Mouse (Mus musculus): ENCODE data around the gene Spcs1. TPM values are rescaled to one million over a fixed set of nuclear protein-coding genes. Genes with fewer than 3 reads are reported as not detected.
A peak's percentile ranks its signal among the peaks of the same experiment; 100 is the strongest.

Spcs1 gene
- polyA plus RNA-seq (2015; fragmentation: Nextera tagmentation; extraction: Ambion mirVana) = 293 and 296 TPM in 2 replicates

- H3K4me2 ChIP-seq (replicated peaks) = peak within 1 kb of the TSS; percentile 83
- under 1% methylated on average over 83 of the region's 84 CpGs for WGBS
- no peaks in the 10 kb centered on the region for H3K27me3 ChIP-seq
- no peaks in the 10 kb centered on the region for H3K9me3 ChIP-seq
- peak; percentile 96 for ATAC-seq
- H3K27ac ChIP-seq = peak within 1 kb of the TSS; percentile 94
- peak within 1 kb of the TSS; percentile 96 for H3K4me3 ChIP-seq (replicated peaks)
- peaks cover 24% of the 10 kb centered on the region for H3K36me3 ChIP-seq
- H3K9ac ChIP-seq (replicated peaks) = peak within 1 kb of the TSS; percentile 94
- peaks cover 23% of the 10 kb centered on the region for H3K4me1 ChIP-seq (replicated peaks)
Measured at GRCm38 (mm10) chr14:31001307-31002205, at the start of gene Spcs1, which contains the start of gene Glt8d1. Gene Spcs1, minus strand, starts transcription at chr14:31001672. Gene Glt8d1, plus strand, starts transcription at chr14:31001400.

GRCm38 (mm10) chr14:31045817-31046216 lies 44.3 kb upstream of the Spcs1 start:
- Histone ChIP-seq H3K4me1 (replicated peaks) (no peaks in the 10 kb centered on the region), H3K4me2 (replicated peaks) (no peak overlapping the region), H3K27me3 (no peaks in the 10 kb centered on the region), H3K36me3 (peaks cover 72% of the 10 kb centered on the region), H3K9ac (replicated peaks) (no peak overlapping the region), H3K4me3 (replicated peaks) (no peak overlapping the region), H3K9me3 (no peaks in the 10 kb centered on the region), H3K27ac (no peak overlapping the region)
- WGBS = 96% methylated on average over 1 of the region's 1 CpGs
- no peak for ATAC-seq

GRCm38 (mm10) chr14:31045296-31045695 lies 43.8 kb upstream of the Spcs1 start:
- H3K4me1 ChIP-seq (replicated peaks) = no peaks in the 10 kb centered on the region
- peaks cover 69% of the 10 kb centered on the region for H3K36me3 ChIP-seq
- no peak overlapping the region for H3K27ac ChIP-seq
- H3K9ac ChIP-seq (replicated peaks) = no peak overlapping the region
- no peak overlapping the region for H3K4me3 ChIP-seq (replicated peaks)
- no peaks in the 10 kb centered on the region for H3K27me3 ChIP-seq
- WGBS = 96% methylated on average over 5 of the region's 5 CpGs
- H3K4me2 ChIP-seq (replicated peaks) = no peak overlapping the region
- ATAC-seq = no peak
- H3K9me3 ChIP-seq = no peaks in the 10 kb centered on the region

GRCm38 (mm10) chr14:31025785-31026184 lies 24.3 kb upstream of the Spcs1 start:
- peaks cover 65% of the 10 kb centered on the region for H3K36me3 ChIP-seq
- WGBS = 86% methylated on average over 3 of the region's 3 CpGs

GRCm38 (mm10) chr14:31022579-31022978 lies 21.1 kb upstream of the Spcs1 start:
- no peak overlapping the region for H3K9ac ChIP-seq (replicated peaks)
- no peak overlapping the region for H3K4me3 ChIP-seq (replicated peaks)
- H3K27ac ChIP-seq = no peak overlapping the region
- peaks cover 43% of the 10 kb centered on the region for H3K36me3 ChIP-seq
- WGBS = 56% methylated on average over 1 of the region's 1 CpGs
- H3K27me3 ChIP-seq = no peaks in the 10 kb centered on the region
- H3K4me2 ChIP-seq (replicated peaks) = no peak overlapping the region
- ATAC-seq = no peak
- peaks cover 36% of the 10 kb centered on the region for H3K4me1 ChIP-seq (replicated peaks)
- no peaks in the 10 kb centered on the region for H3K9me3 ChIP-seq

More at GRCm38 (mm10) chr14:31025785-31026184, 24.3 kb upstream of the Spcs1 start:
- Histone ChIP-seq H3K4me1 (replicated peaks) (peaks cover 17% of the 10 kb centered on the region), H3K9me3 (no peaks in the 10 kb centered on the region), H3K4me3 (replicated peaks) (no peak overlapping the region), H3K27ac (no peak overlapping the region), H3K9ac (replicated peaks) (no peak overlapping the region), H3K4me2 (replicated peaks) (no peak overlapping the region), H3K27me3 (no peaks in the 10 kb centered on the region)
- no peak for ATAC-seq

- H3K4me3 ChIP-seq (replicated peaks) = peak overlapping the region; percentile 85
- peaks cover 42% of the 10 kb centered on the region for H3K4me1 ChIP-seq (replicated peaks)
- peak overlapping the region; percentile 96 for H3K4me2 ChIP-seq (replicated peaks)
- no peaks in the 10 kb centered on the region for H3K27me3 ChIP-seq
- no peaks in the 10 kb centered on the region for H3K9me3 ChIP-seq
- peak overlapping the region; percentile 99 for H3K27ac ChIP-seq
- H3K9ac ChIP-seq (replicated peaks) = peak overlapping the region; percentile 91
- H3K36me3 ChIP-seq = peaks cover 43% of the 10 kb centered on the region
- peak; percentile 95 for ATAC-seq
- WGBS = 6% methylated on average over 40 of the region's 56 CpGs
Measured at GRCm38 (mm10) chr14:31019331-31020205, 18.1 kb upstream of the Spcs1 start.

- peak within 1 kb of the TSS; percentile 91 for H3K9ac ChIP-seq (replicated peaks)
- H3K4me2 ChIP-seq (replicated peaks) = peak within 1 kb of the TSS; percentile 96
- peaks cover 44% of the 10 kb centered on the region for H3K36me3 ChIP-seq
- under 1% methylated on average over 45 of the region's 53 CpGs for WGBS
- H3K4me1 ChIP-seq (replicated peaks) = peaks cover 42% of the 10 kb centered on the region
- peak within 1 kb of the TSS; percentile 85 for H3K4me3 ChIP-seq (replicated peaks)
- ATAC-seq = peak; percentile 96
- H3K9me3 ChIP-seq = no peaks in the 10 kb centered on the region
- peak within 1 kb of the TSS; percentile 99 for H3K27ac ChIP-seq
- no peaks in the 10 kb centered on the region for H3K27me3 ChIP-seq
Measured at GRCm38 (mm10) chr14:31018860-31019291, 17.4 kb upstream of the Spcs1 start, which contains the start of the genes Pbrm1 and Gnl3. Gene Pbrm1, plus strand, starts transcription at chr14:31019138. Gene Gnl3, minus strand, starts transcription at chr14:31019152.

- peak overlapping the region; percentile 85 for H3K4me3 ChIP-seq (replicated peaks)
- H3K4me2 ChIP-seq (replicated peaks) = peak overlapping the region; percentile 96
- no peaks in the 10 kb centered on the region for H3K9me3 ChIP-seq
- H3K4me1 ChIP-seq (replicated peaks) = peaks cover 41% of the 10 kb centered on the region
- peak overlapping the region; percentile 91 for H3K9ac ChIP-seq (replicated peaks)
- no peak for ATAC-seq
- H3K27ac ChIP-seq = no peak overlapping the region
- WGBS = 0% methylated on average over 2 of the region's 2 CpGs
- H3K27me3 ChIP-seq = no peaks in the 10 kb centered on the region
- H3K36me3 ChIP-seq = peaks cover 50% of the 10 kb centered on the region
Measured at GRCm38 (mm10) chr14:31017854-31018253, 16.4 kb upstream of the Spcs1 start.

GRCm38 (mm10) chr14:31016063-31016462 lies 14.6 kb upstream of the Spcs1 start:
- Histone ChIP-seq H3K4me2 (replicated peaks) (no peak overlapping the region), H3K27ac (no peak overlapping the region), H3K27me3 (no peaks in the 10 kb centered on the region), H3K4me1 (replicated peaks) (peaks cover 27% of the 10 kb centered on the region), H3K4me3 (replicated peaks) (no peak overlapping the region), H3K9ac (replicated peaks) (no peak overlapping the region), H3K36me3 (peaks cover 61% of the 10 kb centered on the region), H3K9me3 (no peaks in the 10 kb centered on the region)
- 91% methylated on average over 1 of the region's 1 CpGs for WGBS
- no peak for ATAC-seq

GRCm38 (mm10) chr14:31013928-31014327 lies 12.5 kb upstream of the Spcs1 start:
- no peak for ATAC-seq
- Histone ChIP-seq H3K9ac (replicated peaks) (no peak overlapping the region), H3K9me3 (no peaks in the 10 kb centered on the region), H3K4me3 (replicated peaks) (no peak overlapping the region), H3K4me2 (replicated peaks) (no peak overlapping the region), H3K4me1 (replicated peaks) (peaks cover 15% of the 10 kb centered on the region), H3K36me3 (peaks cover 81% of the 10 kb centered on the region), H3K27me3 (no peaks in the 10 kb centered on the region), H3K27ac (no peak overlapping the region)
- WGBS = 96% methylated on average over 2 of the region's 2 CpGs

GRCm38 (mm10) chr14:31011588-31011987 lies 10.1 kb upstream of the Spcs1 start:
- H3K36me3 ChIP-seq = peaks cover 93% of the 10 kb centered on the region
- WGBS = 96% methylated on average over 3 of the region's 3 CpGs
- no peak overlapping the region for H3K27ac ChIP-seq
- H3K9me3 ChIP-seq = no peaks in the 10 kb centered on the region
- H3K4me2 ChIP-seq (replicated peaks) = no peak overlapping the region
- no peak overlapping the region for H3K9ac ChIP-seq (replicated peaks)
- no peak for ATAC-seq
- no peaks in the 10 kb centered on the region for H3K4me1 ChIP-seq (replicated peaks)
- H3K4me3 ChIP-seq (replicated peaks) = no peak overlapping the region
- no peaks in the 10 kb centered on the region for H3K27me3 ChIP-seq

All from midbrain, embryonic 13.5 days (tissue).